Mouse (Mus musculus): ENCODE results near the gene Ypel2. TPM values are rescaled to one million over a fixed set of nuclear protein-coding genes. Genes with fewer than 3 reads are reported as not detected.

The Ypel2 gene
- total RNA-seq, 1 experiment from 2014 or later, result 38.3 TPM

DNA sequence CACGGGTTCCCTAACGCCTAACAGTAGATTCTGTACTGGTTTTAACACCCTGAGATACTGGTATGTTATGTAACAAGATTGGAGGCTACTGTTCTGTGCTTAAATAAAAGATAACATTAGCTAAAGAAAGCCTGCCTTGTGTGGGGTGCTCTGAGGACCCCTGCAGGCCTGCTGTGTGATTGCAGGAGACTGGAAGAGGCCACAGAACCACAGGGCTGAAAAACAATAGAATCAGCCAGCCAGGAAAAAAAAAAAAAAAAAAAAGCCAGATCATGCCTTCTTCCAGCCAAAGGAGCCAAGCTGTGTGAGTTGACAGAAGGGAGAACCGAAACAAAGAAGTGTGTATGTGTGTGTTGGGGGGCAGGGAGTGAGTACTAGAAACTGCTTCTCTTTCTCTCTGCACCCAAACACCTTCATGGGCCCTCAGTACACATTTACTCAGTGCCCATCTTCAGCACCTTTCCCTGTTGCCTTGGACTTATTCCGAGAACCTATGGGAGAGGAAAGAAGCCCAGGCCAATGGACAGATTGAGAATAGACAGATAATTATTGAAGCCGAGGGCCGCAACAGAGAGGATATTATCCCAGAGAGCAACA is 2.2 kb upstream of the Ypel2 start:
- DNase-seq, result peak; percentile 53

DNA sequence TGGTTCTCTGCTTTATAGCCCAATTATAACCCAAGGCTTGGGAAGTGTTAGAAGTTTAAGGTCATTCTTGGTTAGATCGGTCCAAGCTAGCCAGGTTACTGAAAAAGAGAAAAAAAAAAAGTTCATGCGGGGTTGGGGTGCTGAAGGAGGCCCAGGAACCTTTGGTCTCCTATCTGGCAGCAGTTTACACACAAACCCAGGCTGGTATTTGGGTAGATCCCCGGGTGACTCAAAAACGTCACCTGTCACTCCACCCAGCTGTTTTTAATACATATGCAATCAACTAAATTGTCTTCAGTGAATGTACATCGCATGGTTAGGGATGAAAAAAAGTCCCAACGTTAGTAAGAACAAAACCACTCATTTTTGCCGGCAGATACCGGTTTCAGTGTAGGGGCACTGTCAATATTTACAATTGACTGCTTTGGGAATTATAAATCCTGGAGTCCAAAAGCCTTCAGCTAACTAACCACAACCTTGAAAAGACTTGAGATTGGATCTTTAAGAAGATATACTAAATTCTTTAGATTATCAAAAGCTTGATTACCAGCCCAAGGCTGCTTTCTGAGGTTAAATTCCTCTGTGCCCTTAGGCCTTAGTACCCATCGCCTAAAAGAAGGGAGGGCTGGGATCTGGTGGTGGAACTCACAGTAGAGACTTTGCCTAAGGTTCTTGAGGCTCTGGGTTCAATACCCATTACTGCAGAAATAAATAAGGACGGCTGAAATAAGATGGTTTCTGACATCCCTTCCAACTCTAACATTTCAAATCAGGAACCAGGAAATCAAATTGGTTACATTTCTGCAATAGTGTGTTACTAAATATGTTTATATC is 1.5 kb upstream of the Ypel2 start:
- no peak for DNase-seq

DNA sequence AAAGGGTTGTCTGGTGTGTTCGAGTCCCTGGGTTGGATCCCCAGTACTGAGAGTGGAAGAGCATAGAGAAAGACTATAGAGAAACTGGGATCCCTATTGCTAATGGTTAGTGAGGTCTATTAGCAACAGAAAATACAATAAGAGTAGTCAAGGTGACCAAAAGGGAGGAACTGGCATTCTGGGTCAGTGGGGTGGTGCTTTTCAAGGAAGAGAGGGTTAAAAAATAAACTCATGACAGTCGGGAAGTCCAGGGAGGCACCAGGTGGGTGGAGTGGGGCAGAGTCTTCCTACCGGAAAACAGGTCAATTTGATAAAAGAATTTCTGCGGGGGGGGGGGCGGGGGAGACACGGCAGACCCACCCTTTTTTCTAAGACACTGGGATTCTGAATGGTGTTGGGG is 823 bp upstream of the Ypel2 start:
- no peak for DNase-seq

DNA sequence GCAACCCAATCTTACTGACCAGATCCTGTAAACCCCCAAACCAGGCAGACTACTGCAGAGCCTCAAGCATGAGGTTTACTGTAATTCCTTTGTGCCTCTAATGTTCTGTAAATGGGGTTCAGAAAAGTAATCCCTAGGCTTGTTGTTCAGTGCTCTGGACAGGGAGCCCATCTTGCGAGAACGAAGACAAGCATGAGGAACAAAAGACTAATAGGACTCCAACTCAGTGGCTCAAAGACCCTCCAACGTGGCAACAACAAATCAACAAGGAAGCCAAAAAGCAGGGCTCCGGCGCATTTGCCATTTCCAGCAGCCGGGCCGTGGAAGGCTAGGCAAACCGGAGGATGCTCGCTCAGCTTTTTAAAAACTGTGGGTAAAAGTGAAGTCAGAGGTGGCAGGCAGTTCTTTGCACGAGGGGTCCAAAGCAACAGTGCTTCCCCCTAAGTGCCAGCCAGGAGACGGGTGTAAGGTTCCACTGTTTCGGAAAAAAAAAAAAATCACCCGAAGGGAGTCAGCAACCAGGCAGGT is 982 bp downstream of the Ypel2 start:
- DNase-seq, result no peak

DNA sequence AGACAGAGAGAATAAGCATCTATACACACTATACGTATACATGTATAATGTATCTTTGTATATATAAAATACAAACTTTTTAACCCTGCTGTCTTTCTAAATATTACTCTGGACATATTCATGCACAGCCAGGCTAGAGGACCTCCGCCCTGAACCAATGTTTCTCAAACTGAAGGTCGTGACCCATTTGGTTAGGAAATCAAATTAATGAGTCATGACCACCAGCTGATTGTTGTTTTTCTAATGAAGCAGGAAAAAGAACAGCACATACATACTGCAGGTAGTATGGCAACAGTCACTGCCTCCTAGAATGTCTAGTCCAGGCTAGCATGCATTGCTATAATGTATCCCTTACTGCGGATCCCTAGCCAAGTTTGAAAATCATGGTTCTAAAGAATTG is 2.3 kb downstream of the Ypel2 start:
- no peak for DNase-seq

DNA sequence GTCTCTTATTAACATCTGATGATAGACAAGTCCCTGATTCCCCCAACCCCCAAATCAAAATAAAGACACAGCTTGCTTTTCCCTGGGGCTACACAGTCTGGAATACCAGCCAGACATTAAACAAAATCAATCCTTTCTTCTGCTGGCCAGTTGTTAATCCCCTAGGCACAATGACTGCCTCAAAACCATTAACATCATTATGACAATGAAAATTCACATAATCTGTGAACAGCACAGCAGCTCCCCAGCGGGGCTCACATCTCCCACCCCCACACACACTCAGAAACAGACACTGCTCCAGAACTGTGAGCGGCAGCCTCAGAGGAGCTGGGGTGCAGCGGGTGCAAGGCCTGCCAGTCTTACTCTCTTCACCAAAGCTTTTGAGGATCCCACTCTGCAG is 3.2 kb downstream of the Ypel2 start:
- DNase-seq, result no peak

DNA sequence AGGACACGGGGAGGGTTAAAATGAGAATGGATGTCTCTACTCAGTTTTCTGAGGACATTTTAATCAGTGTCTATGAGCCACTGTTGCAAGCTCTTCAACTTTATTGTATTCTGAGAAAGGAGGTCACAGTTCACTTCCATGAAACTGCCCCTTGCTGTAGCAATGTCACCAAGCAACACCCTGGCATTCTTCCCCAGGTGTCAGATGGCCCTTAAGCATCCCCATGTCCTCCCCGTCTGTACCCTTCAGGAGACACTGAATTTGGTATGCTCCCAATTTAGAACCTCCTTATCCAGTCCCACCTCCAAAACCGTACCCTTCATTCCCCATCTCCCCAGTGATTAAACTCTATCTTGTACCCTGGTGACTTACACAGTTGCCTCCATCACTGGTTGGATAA is 8.5 kb downstream of the Ypel2 start:
- no peak for DNase-seq

DNA sequence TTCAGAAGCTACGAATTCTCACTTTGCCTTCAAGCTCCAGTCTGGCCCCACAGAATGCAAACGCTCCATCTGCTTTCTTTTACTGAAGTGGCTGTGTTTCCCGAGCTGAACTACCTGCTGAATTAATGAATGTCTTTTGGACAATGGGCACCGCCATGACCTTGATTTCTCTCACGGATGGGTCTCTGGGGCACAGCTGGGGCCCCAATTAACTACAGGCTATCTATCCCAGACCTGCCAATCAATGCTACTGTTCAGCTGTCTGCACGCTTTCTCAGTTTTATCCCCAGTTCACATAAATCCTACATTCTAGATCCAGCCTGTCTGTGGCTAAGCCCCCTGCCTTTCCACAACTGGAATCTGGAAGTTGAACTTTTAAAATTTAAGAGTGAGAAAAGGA is 10.5 kb downstream of the Ypel2 start:
- no peak for DNase-seq

DNA sequence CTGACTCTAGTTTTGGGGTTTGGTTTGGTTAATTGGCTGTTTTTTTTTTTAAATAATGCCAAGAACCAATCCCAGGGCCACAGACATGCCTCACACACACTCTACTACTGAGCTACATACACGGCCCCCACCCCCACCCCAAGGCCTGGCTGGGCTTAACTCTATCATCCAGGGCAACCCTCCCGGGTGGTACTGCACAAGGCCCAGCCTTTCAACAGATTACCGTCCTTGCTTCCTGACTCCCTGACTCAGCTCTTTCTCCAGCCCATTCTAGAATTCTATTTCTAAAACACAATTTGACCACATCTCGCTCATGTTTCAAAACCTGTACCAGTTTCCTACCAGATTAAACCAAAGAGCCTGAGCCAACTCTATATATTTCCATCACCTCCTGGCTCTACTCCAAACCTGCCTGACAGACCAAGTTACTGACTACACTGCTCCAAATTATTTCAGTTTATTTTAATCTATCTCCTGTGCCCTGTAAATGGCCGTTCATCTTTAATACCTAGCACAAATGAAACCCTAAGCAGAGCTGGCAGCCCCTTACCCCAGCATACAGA is 12.2 kb downstream of the Ypel2 start:
- DNase-seq, result no peak

DNA sequence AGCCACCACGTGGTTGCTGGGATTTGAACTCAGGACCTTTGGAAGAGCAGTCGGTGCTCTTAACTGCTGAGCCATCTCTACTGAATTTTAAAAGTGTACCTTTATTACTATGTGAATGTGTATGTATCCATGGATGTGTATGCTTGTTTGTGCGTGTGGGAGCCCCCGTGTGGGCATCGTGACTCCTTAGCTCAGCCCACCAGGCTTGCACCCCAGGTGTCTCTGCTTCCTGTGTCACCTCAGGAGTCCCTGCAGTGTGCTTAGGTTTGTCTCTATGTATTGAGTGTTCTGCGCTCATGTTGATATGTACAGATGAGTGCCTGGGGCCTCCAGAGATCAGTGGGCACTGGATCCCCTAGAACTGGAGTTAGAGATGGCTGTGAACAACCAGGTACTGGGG is 13.0 kb downstream of the Ypel2 start:
- no peak for DNase-seq

DNA sequence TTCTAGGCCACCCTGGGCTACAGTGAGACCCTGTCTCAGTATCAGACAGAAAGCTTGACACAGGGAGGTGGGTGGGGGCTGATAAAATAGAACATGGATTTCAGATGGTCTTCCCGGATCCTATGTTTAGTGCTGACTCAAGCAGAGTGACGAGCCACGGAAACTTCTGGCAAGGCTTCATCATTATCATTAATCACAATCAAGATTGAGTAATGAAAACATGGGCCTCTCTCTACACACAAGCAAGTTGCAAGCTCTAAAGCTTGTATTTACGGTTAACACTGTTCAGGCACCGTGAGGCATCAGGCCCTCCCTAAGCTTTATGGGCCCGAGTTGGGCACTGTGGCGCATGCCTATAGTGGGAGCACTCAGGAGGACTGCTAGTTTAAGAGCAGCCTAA is 13.7 kb downstream of the Ypel2 start:
- no peak for DNase-seq

DNA sequence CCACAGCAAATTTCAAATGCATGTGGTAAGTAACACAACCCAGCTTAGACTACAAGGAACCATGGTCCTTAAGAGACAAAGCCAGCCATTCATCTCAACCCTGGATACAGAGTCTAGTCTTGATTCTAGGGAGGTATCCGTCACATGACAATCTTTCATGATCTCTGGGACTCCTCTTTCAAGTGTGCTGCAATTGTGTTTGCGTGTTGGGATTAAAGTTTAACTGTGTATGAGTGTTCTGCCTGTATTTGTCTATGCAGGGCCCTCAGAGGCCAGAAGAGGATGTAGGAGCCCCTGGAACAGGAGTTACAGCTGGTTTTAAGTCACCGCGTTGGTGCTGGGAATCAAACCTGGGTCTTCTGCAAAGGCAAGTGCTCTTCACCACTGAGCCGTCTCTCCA is 16.3 kb downstream of the Ypel2 start:
- DNase-seq, result no peak

DNA sequence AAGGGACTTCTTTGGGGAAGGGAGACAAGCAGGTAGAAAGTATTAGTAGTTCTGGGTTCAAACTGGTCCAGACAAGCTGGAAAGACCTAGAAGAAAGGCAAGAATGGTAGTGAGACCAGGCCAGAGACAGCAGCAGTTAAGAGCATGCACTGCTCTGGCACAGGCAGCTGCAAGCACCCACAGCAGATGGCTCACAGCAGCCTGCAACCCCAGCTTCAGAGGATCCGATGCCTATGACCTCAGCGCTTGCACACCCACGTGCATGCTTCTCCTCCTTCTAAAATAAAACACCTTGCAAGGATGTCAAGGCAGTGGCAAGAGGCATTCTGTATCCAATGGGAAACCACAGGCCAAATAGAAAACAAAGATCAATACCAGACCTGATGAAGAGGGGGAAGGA is 19.1 kb downstream of the Ypel2 start:
- no peak for DNase-seq

DNA sequence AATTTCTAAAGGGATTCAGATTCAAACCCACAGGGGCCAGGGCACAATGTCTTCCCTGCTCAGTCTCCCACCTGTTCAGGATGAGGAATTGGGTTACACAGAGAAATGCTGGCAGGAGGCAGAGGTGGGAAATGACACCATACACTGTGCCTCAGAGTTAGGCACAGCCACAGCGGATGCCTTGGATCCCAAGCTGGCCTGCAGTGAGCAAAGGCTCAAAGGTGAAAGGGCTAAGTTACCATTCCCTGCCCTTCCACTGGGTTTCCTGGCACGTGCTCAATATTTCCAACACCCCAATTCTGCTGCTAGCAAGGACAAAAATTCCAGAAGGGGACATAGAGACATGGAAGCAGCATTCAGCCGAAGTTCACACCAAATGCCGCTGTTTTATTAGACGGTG is 20.3 kb downstream of the Ypel2 start:
- no peak for DNase-seq

DNA sequence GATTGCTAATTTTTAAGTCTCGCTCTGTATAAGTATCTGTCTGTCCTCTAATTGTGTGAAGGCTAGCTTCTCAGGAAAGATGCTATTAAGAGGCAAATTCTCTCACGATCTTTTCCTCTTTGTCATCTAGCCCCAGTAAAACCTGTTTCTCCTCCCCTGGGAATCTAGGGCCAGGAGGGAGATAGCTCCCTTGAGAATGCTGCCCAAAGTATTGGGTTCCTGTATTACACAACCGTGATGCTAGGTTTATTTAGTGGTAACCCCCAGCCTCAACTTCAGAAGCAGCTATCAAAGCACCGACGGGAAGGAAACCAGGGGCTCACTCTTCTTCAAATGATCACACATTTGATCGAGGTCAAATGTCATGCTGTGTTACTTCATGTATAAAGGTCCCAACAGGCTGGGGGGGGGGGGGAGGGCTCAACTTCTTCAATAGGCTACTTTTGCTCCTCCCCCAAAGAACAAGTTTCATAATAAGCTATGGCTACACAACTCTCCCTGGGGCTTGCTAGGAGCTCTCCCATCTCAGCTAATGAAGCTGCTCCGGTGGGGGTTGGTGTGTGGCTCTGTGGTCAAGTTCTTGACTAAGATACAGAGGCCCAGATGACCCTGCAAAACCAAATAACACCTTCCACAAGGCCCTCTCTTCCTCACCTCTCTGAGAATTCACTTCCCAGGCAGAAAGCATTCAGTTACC is 22.3 kb downstream of the Ypel2 start:
- no peak for DNase-seq

DNA sequence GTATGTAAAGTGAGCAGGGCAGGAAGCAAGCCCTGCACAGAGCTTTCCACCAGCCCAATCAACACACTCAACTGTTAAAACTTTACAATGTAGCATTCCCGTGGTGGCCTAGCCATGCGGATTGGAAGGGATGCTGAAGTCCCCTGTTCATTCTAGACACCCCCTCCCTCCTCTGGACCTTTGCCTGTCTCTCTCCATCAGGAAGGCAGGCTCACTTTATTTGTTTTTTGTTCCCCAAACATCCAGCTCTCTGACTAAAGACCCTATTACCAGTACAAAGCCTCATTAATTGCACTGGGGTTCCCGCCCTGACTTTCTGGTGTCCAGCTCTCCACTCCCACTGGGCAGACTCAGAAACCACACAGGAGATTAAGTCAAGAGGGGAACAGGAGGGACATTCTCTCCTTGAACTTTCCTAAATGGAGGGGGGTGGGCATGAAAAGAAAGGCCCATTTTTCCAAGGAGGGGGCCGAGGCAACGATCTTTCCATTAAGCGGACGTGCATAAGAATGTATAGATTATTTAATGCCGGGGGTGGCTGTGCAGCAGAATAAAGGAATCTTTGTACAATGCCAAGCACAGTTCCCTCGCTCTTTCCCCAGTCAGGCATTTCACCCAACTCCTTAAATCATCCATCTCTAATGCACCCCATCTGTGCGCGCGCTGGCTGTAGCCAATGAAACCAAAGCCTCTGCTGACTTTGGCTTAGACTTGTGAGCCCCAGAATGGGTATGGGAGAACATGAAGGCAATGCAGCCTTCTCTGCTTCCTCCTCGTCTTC is 24.3 kb downstream of the Ypel2 start:
- DNase-seq, result no peak

DNA sequence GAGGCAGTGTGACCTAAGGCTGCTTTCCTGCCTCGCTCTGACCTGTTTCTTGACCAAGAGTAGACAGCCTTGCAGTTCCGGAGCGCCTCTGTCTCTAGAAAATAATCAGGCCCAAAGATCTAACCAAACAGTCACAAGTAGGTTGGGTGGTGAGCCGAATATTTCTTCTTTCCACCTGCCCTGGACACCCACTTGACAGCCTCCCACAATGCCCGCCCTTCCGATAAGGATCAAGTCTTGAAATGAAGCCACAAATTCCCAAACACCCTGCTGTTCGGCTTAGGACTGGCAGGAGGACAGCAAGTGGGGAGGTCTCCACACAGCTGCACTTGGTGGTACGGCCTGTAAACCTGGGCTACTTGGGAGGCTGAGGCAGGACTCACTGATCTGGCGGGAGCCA is 26.0 kb downstream of the Ypel2 start:
- no peak for DNase-seq

DNA sequence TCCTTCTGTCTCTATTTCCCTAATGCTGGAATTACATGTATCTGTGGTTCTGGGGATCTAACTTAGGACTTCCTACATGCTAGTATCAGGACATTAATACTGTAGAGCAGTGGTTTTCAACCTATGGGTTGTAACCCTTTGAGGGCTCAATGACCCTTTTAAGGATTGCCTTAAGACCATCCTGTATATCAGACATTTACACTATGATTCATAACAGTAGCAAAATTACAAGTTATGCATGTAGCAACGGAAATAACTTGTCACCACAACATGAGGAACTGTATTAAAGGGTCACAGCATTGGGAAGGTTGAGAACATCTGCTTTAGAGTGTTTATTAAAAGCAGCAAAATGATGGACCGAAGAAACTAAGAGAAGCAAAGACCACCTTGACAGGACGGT is 26.8 kb downstream of the Ypel2 start:
- DNase-seq, result no peak

DNA sequence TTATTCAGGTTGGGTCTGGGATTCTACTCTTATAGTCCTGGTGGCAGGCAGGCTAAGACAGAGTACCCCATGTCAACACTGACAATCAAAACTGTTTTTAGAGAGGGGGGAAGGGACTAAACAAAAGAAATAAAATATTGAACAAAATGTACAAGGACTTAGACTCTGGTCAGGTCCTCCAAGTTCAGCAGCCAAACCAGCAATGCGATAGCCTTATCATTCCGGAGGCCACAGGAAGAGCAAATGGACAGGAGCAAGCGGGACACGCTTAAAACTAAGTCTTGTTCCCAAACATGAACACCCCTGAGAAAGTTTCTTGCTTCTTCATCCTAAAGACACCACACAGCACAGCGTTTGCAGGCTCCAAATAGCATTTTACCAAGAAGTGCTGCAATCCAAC is 28.4 kb downstream of the Ypel2 start:
- DNase-seq, result no peak

DNA sequence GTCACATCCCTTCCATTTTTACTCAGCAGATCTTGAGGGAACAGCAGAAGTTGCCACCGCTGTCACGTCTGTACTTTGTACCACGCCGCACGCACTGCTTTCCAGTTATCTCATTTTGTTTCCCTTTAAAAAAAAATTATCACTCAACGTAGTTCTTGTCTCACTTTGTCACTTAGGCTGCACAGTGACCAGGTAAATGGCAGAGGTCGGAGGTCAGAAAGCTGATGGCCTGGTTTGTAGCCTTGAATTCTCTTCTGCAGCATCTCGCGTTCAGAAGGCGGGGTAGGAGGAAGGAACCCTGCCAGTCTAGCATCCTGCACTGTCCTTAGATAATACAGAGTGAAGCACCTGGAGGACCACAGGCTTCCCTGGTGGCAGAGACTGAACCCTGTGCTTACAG is 29.8 kb downstream of the Ypel2 start:
- DNase-seq, result no peak

DNA sequence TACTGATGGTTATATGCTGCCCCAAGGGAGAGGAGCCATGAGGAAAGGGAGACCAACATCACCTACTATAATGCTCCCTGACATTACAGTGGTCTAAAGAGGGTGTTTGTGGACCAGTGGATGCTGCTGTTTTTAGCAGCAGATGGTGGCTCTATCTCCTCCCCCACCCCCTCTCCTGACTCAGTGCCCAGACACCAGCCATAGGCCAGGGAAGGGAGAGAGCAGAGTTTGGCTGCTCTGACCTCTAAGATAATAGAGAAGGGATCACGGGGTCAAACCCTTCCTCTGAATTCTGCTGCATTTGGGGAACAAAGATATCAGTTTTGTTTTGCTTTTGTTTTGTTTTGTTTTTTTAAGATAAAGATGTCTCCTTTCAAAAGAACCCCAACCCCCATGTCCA is 30.5 kb downstream of the Ypel2 start:
- no peak for DNase-seq

DNA sequence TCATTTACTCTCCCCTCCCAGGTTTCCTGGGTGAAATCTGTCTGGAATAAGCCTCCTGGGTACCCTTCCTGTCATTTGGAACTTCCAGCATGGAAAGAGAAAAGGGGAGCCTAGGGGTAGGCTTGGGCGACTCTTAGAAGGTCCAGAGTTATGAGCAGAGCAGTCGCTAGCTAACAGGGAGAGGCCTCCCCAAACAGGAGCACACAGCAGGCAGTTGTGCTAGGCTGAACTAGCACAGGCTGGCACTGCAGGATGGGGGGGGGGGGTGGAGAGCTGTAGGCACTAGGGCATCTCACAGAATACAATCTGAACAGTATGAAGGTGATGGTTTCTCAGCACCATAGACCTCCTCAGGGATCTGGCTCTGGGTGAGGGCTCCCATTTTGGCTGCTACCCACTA is 31.1 kb downstream of the Ypel2 start:
- DNase-seq, result no peak
